Mouse (Mus musculus) erythroid progenitor cell, adult 5-6 weeks (primary cell): ENCODE measurements around the gene Sept10. TPM values are rescaled to one million over a fixed set of nuclear protein-coding genes. Genes with fewer than 3 reads are reported as not detected.
"Not testable (repeated sequence)": the region's sequence is repeated elsewhere in the genome, so short reads cannot be mapped to it uniquely, and the experiment has no call there.

Source experiments
- ATAC-seq: replicated peaks from 2 replicates; pipeline ENCODE4 v1.8.0; 2016; ENCODE audit warnings: moderate number of reproducible peaks, mild to moderate bottlenecking, moderate TSS enrichment, inconsistent platforms; ENCODE audit not compliant: poor library complexity, low FRiP score, severe bottlenecking
- total RNA-seq, 2 experiments: library from RNA; stranded (forward) in 1 of 2; stranded (reverse) in 1 of 2; fragments of 150-400 nt in 1 of 2; fragments of 186-747, 209-891 nt in 1 of 2; gene quantifications; 2 replicates each; pipeline versions ENCODE4 v1.2.3 to v1.2.4; 2015 to 2017; ENCODE audit warnings: low replicate concordance in 2 of 2

The Sept10 gene
- total RNA-seq, 2 experiments from 2014 or later, result not detected

GRCm38 (mm10) chr10:59133478-59134009 is 88.1 kb downstream of the Sept10 start:
- ATAC-seq, result no peak

GRCm38 (mm10) chr10:59131926-59132628 is 89.6 kb downstream of the Sept10 start:
- ATAC-seq, result no peak

- no peak for ATAC-seq
Measured at GRCm38 (mm10) chr10:59127637-59128036, 94.0 kb downstream of the Sept10 start.

- no peak for ATAC-seq
Measured at GRCm38 (mm10) chr10:59125497-59125896, 96.2 kb downstream of the Sept10 start.

- no peak for ATAC-seq
Measured at GRCm38 (mm10) chr10:59119811-59120210, 101.8 kb downstream of the Sept10 start.

GRCm38 (mm10) chr10:59119001-59119400 is 102.6 kb downstream of the Sept10 start:
- ATAC-seq, result no peak

GRCm38 (mm10) chr10:59117555-59117954 is 104.1 kb downstream of the Sept10 start:
- no peak for ATAC-seq

GRCm38 (mm10) chr10:59116331-59116730 is 105.3 kb downstream of the Sept10 start:
- ATAC-seq, result no peak

GRCm38 (mm10) chr10:59115691-59116090 is 106.0 kb downstream of the Sept10 start:
- no peak for ATAC-seq

- ATAC-seq, result no peak
Measured at GRCm38 (mm10) chr10:59114535-59115291, 106.9 kb downstream of the Sept10 start.

GRCm38 (mm10) chr10:59113386-59113785 is 108.3 kb downstream of the Sept10 start:
- no peak for ATAC-seq

GRCm38 (mm10) chr10:59112755-59113154 is 108.9 kb downstream of the Sept10 start:
- no peak for ATAC-seq

- ATAC-seq, result no peak
Measured at GRCm38 (mm10) chr10:59110386-59110785, 111.3 kb downstream of the Sept10 start.

- 0 out of 2 replicates have a peak, but pooled peaks have one; percentile 31 for ATAC-seq
Measured at GRCm38 (mm10) chr10:59109015-59109414, 112.6 kb downstream of the Sept10 start.

- no peak for ATAC-seq
Measured at GRCm38 (mm10) chr10:59106644-59107043, 115.0 kb downstream of the Sept10 start.

GRCm38 (mm10) chr10:59105885-59106284 is 115.8 kb downstream of the Sept10 start:
- ATAC-seq, result no peak

- ATAC-seq, result no peak
Measured at GRCm38 (mm10) chr10:59104683-59105082, 117.0 kb downstream of the Sept10 start.

- not testable (repeated sequence) for ATAC-seq
Measured at GRCm38 (mm10) chr10:59103076-59103475, 118.6 kb downstream of the Sept10 start.

- no peak for ATAC-seq
Measured at GRCm38 (mm10) chr10:59091988-59092387, 129.7 kb downstream of the Sept10 start.
